Mouse (Mus musculus) lung, postnatal 0 days (tissue): ENCODE measurements around the gene Gm20388.

ENCODE experiments used
- CTCF ChIP-seq: IDR thresholded peaks from 2 replicates; pipeline ENCODE4 v1.5.1; 2016; ENCODE audit warnings: antibody characterized with exemption, mild to moderate bottlenecking
- EP300 ChIP-seq: IDR thresholded peaks from 2 replicates; pipeline ENCODE4 v1.6.1; 2016; ENCODE audit warnings: antibody characterized with exemption, mild to moderate bottlenecking, control low read depth

- TF ChIP-seq CTCF (no peak), EP300 (no peak)
These were observed 3542.7 kb downstream of the Gm20388 start for GRCm38 (mm10) chr8:123453291-123453690.
